Mouse (Mus musculus) forebrain, postnatal 0 days (tissue): ENCODE data around the gene Rabl2. TPM values are rescaled to one million over a fixed set of nuclear protein-coding genes. Genes with fewer than 3 reads are reported as not detected.

Experiments
- ATAC-seq: fragments of 200-750 bp; cut with Nextera tagmentation; 2 replicates; pipeline ENCODE4 v1.8.0; 2017; ENCODE audit warnings: mild to moderate bottlenecking, moderate library complexity
- DNase-seq: peaks from one replicate; pipeline ENCODE4 v3.0.0-alpha.2; 2015
- H3K27ac ChIP-seq: fragments of 300-500 bp; sonication (generic); 2 replicates; pipeline ENCODE4 v1.5.1; 2014; ENCODE audit warnings: low read depth, mild to moderate bottlenecking, antibody characterized with exemption, low read length, moderate library complexity, mixed read lengths
- H3K27me3 ChIP-seq: fragments of 300-500 bp; sonication (generic); 2 replicates; pipeline ENCODE4 v1.6.1; 2014; ENCODE audit warnings: mild to moderate bottlenecking, low read length, mixed read lengths; ENCODE audit not compliant: insufficient read depth
- H3K36me3 ChIP-seq: fragments of 300-500 bp; sonication (generic); 2 replicates; pipeline ENCODE4 v1.6.1; 2014; ENCODE audit warnings: mild to moderate bottlenecking, moderate library complexity; ENCODE audit not compliant: insufficient read depth
- H3K4me1 ChIP-seq: fragments of 300-500 bp; sonication (generic); 2 replicates; pipeline ENCODE4 v1.6.1; 2014; ENCODE audit warnings: antibody characterized with exemption; ENCODE audit not compliant: insufficient read depth
- H3K4me2 ChIP-seq: fragments of 300-500 bp; sonication (generic); 2 replicates; pipeline ENCODE4 v1.6.1; 2014; ENCODE audit warnings: low read depth, mild to moderate bottlenecking, moderate library complexity
- H3K4me3 ChIP-seq: fragments of 300-500 bp; sonication (generic); 2 replicates; pipeline ENCODE4 v1.5.1; 2014; ENCODE audit warnings: low read depth, low read length, mixed read lengths
- H3K9ac ChIP-seq: fragments of 300-500 bp; sonication (generic); 2 replicates; pipeline ENCODE4 v1.6.1; 2014; ENCODE audit warnings: mild to moderate bottlenecking
- H3K9me3 ChIP-seq: fragments of 300-500 bp; sonication (generic); 2 replicates; pipeline ENCODE4 v1.6.1; 2016; ENCODE audit warnings: low read length
- CTCF ChIP-seq: sonication (generic); IDR thresholded peaks from 2 replicates; pipeline ENCODE4 v1.5.1; 2016; ENCODE audit warnings: antibody characterized with exemption, control low read depth, low read depth
- WGBS: fragments of 180-500 bp; shearing (Covaris S2); extraction: QIAGEN DNeasy Blood & Tissue Kit; methylation state at CpG from one replicate; pipeline ENCODE4 v1.1.7; 2014; 5-methylcytosine and 5-hydroxymethylcytosine counted together
- polyA plus RNA-seq: library from polyadenylated mRNA; unstranded; fragments of >200 nt; fragmentation: Nextera tagmentation; extraction: Ambion mirVana; gene quantifications from 2 replicates; pipeline ENCODE4 v1.2.1, GENCODE M21; 2015
- total RNA-seq: library from RNA; depleted of rRNA; stranded (reverse); fragments of >200 nt; gene quantifications from 2 replicates; pipeline ENCODE4 v1.2.3, GENCODE M21; 2014; rRNA removed

Rabl2 gene
- total and polyA plus RNA-seq, 2 experiments from 2014 or later = 38.6 to 62.6 TPM

- DNase-seq = no peak
- Histone ChIP-seq H3K4me2 (peak overlapping the region; percentile 76), H3K27ac (no peak overlapping the region), H3K4me1 (peaks cover 11% of the 10 kb centered on the region; the same call in 1 of the 2 replicates), H3K27me3 (no peaks in the 10 kb centered on the region), H3K36me3 (peaks cover 7% of the 10 kb centered on the region; the same call in 1 of the 2 replicates), H3K9ac (peak overlapping the region; percentile 68), H3K9me3 (no peaks in the 10 kb centered on the region), H3K4me3 (peak overlapping the region; percentile 43)
- 84% methylated on average over 10 of the region's 10 CpGs for WGBS
- no peak for ATAC-seq
- TF ChIP-seq CTCF = no peak
Observed at GRCm38 (mm10) chr15:89533843-89534207, 57.9 kb downstream of the Rabl2 start.

DNA sequence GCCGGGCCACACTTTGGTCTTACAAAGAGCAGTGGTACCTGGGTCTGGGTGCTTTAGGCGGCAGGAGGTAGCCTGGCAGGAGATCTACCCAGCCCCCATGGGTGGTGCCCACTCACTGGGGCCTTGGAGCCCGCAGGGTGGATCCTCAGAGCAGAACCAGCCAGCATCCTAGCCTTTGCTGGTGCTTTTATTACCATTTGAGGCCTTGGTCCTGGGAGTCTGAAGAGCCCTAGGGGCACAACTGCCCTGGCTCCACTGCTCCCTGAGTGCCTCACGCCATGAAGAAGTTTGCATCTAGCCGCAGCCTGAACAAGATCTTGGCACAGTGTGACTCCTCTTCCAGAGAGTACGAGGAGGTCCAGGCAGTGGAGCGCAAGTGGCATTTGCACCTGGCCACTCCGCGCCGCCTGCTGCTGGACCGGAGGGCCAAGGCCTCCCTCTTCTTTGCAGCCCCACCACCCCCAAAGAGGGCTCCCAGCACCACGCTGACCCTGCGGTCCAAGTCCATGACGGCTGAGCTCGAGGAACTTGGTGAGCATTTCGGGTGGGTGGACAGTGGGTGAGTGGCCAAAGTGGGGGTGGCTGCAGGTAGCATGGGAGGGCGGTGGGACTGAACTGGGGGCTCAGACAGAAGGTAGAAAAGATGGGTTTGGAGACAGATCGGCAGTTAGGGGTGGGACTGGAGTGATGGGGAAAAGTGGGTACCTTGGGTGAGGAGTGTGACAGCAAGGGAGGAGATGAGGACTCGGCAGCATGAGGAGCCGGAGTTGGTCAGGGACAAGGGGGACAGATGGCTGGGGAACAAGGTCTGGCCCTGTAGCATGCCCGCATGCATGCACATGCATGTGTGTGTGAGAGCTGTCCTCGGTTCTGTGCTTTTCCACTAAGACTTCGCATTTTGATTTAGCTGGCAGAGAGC lies 58.5 kb downstream of the Rabl2 start:
- no peak for TF ChIP-seq CTCF
- peak; percentile 62 for ATAC-seq
- H3K9me3 ChIP-seq = no peaks in the 10 kb centered on the region
- H3K4me1 ChIP-seq = peaks cover 11% of the 10 kb centered on the region; the same call in 1 of the 2 replicates
- no peak for DNase-seq
- H3K27ac ChIP-seq = peak overlapping the region; percentile 72
- H3K27me3 ChIP-seq = no peaks in the 10 kb centered on the region
- peak overlapping the region; percentile 68 for H3K9ac ChIP-seq
- WGBS = 56% methylated on average over 23 of the region's 23 CpGs
- peaks cover 5% of the 10 kb centered on the region; the same call in 1 of the 2 replicates for H3K36me3 ChIP-seq
- peak overlapping the region; percentile 76 for H3K4me2 ChIP-seq
- H3K4me3 ChIP-seq = peak overlapping the region; percentile 43

Other genes with a start within 250 kb of the Rabl2 start
- gene Lmf2, start 236.3 kb downstream of the Rabl2 start, total RNA-seq = 12.5 and 17.0 TPM in 2 replicates
- 24.7 and 25.4 TPM in 2 replicates for gene Lmf2, start 236.3 kb downstream of the Rabl2 start, polyA plus RNA-seq
- 88.4 and 93.8 TPM in 2 replicates for gene Ncaph2, start 236.2 kb downstream of the Rabl2 start, total RNA-seq
- gene Ncaph2, start 236.2 kb downstream of the Rabl2 start, polyA plus RNA-seq = 94.9 and 95.1 TPM in 2 replicates
- gene Sco2, start 218.1 kb downstream of the Rabl2 start, total RNA-seq = 34.6 and 37.6 TPM in 2 replicates
- gene Sco2, start 218.1 kb downstream of the Rabl2 start, polyA plus RNA-seq = 24.0 and 24.2 TPM in 2 replicates
- 3.7 and 5.2 TPM in 2 replicates for gene Tymp, start 214.9 kb downstream of the Rabl2 start, total RNA-seq
- 3.5 and 4.1 TPM in 2 replicates for gene Tymp, start 214.9 kb downstream of the Rabl2 start, polyA plus RNA-seq
- 3.5 and 5.0 TPM in 2 replicates for gene Odf3b, start 212.6 kb downstream of the Rabl2 start, total RNA-seq
- 6.9 and 9.9 TPM in 2 replicates for gene Odf3b, start 212.6 kb downstream of the Rabl2 start, polyA plus RNA-seq
- 0.10 and 0.23 TPM in 2 replicates for gene Klhdc7b, start 207.0 kb downstream of the Rabl2 start, total RNA-seq
- 0.11 TPM in 1 of 2 replicates, not detected in the other for gene Klhdc7b, start 207.0 kb downstream of the Rabl2 start, polyA plus RNA-seq
- not detected in 2 replicates for gene Syce3, start 181.4 kb downstream of the Rabl2 start, total RNA-seq
- gene Syce3, start 181.4 kb downstream of the Rabl2 start, polyA plus RNA-seq = 0.49 TPM in 1 of 2 replicates, not detected in the other
- 5.0 TPM in 2 replicates for gene Cpt1b, start 166.1 kb downstream of the Rabl2 start, total RNA-seq
- 1.1 and 1.3 TPM in 2 replicates for gene Cpt1b, start 166.1 kb downstream of the Rabl2 start, polyA plus RNA-seq
- gene C730034F03Rik, start 162.3 kb downstream of the Rabl2 start, total RNA-seq = 0.90 and 1.3 TPM in 2 replicates
- 1.3 and 2.3 TPM in 2 replicates for gene C730034F03Rik, start 162.3 kb downstream of the Rabl2 start, polyA plus RNA-seq
- 1.7 and 1.8 TPM in 2 replicates for gene Gm44502, start 162.2 kb downstream of the Rabl2 start, total RNA-seq
- not detected in 2 replicates for gene Gm44502, start 162.2 kb downstream of the Rabl2 start, polyA plus RNA-seq
- gene Chkb, start 162.0 kb downstream of the Rabl2 start, total RNA-seq = 56.9 and 59.9 TPM in 2 replicates
- gene Chkb, start 162.0 kb downstream of the Rabl2 start, polyA plus RNA-seq = 78.2 and 92.4 TPM in 2 replicates
- gene Mapk8ip2, start 138.0 kb downstream of the Rabl2 start, total RNA-seq = 95.3 and 95.8 TPM in 2 replicates
- gene Mapk8ip2, start 138.0 kb downstream of the Rabl2 start, polyA plus RNA-seq = 57.8 and 70.9 TPM in 2 replicates
- 24.5 and 32.4 TPM in 2 replicates for gene Arsa, start 114.5 kb downstream of the Rabl2 start, total RNA-seq
- gene Arsa, start 114.5 kb downstream of the Rabl2 start, polyA plus RNA-seq = 25.4 and 29.0 TPM in 2 replicates
- gene Shank3, start 92.3 kb downstream of the Rabl2 start, total RNA-seq = 38.9 and 42.4 TPM in 2 replicates
- 5.9 and 10.6 TPM in 2 replicates for gene Shank3, start 92.3 kb downstream of the Rabl2 start, polyA plus RNA-seq
- gene Acr, start 23.6 kb downstream of the Rabl2 start, total RNA-seq = 2.0 and 3.6 TPM in 2 replicates
- 1.3 and 2.0 TPM in 2 replicates for gene Acr, start 23.6 kb downstream of the Rabl2 start, polyA plus RNA-seq
- 7.4 and 9.9 TPM in 2 replicates for gene Syt10, start 249.9 kb upstream of the Rabl2 start, total RNA-seq
- gene Syt10, start 249.9 kb upstream of the Rabl2 start, polyA plus RNA-seq = 3.1 and 4.9 TPM in 2 replicates